8 mouse cellular contexts compared by ENCODE assay signal in the genomic region with DNA sequence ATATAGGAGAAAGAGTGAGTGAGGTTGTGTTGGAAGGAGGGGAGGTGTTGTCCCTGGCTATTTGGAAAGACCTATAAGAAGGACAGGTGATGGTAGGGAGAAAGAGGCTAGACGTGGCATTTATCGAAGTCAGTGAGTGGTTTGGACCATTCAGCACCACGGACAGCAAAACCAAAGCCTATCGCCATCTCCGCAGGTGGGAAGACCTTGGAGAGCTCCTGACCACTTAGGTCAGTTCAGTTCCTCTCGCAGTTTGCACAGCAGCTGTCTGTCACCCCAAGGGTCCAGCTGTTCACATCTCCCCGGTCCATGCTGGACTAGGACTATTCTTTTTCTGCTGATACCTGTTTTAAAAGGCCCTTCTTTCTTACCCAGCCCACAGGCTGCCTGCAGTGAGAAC. TPM values are rescaled to one million over a fixed set of nuclear protein-coding genes. Genes with fewer than 3 reads are reported as not detected.
DNase-seq lines count a peak whose midpoint lies in the region; ATAC-seq and TF ChIP-seq lines count a peak whose summit lies in the region.

No protein-coding gene starts in this region.

- no peaks in the 10 kb centered on the region for H3K9me3 ChIP-seq in forebrain, embryonic 14.5 days (replicated peaks; ENCODE audit: control insufficient read depth, low read length)
- no peaks in the 10 kb centered on the region for H3K9me3 ChIP-seq in forebrain, postnatal 0 days (ENCODE audit: low read length)

- no peaks in the 10 kb centered on the region for H3K4me1 ChIP-seq in forebrain, embryonic 14.5 days (ENCODE audit: control insufficient read depth, insufficient read depth, low read length)
- H3K4me1 ChIP-seq in forebrain, postnatal 0 days (ENCODE audit: insufficient read depth): no peaks in the 10 kb centered on the region

- DNase-seq in forebrain, embryonic 14.5 days (ENCODE audit: low spot score): peak; percentile 16
- no peak for DNase-seq in forebrain, postnatal 0 days
- DNase-seq in 416B (ENCODE audit: low read depth): peak; percentile 71
- peak; percentile 39 for DNase-seq in c-Kit-positive CD71-positive TER-119-negative erythroid progenitor cells, embryonic 14.5 days (ENCODE audit: low read depth)
- peak; percentile 81 to 86 for DNase-seq in kidney, postnatal 4 days
- peak; percentile 27 for DNase-seq in testis, postnatal 14 days (ENCODE audit: low spot score)
- DNase-seq in left cerebral cortex, adult 2 months (ENCODE audit: extremely low spot score in 1 of 2, low spot score in 2 of 2): no peak
- DNase-seq in layer of hippocampus, postnatal 10 days (ENCODE audit: low spot score in 2 of 2): no peak

- H3K9ac ChIP-seq in forebrain, embryonic 14.5 days (ENCODE audit: low read length): no peak overlapping the region
- H3K9ac ChIP-seq in forebrain, postnatal 0 days: no peak overlapping the region

- no peak overlapping the region for H3K27ac ChIP-seq in forebrain, embryonic 14.5 days (ENCODE audit: low read depth, low read length)
- H3K27ac ChIP-seq in forebrain, postnatal 0 days (ENCODE audit: low read depth, low read length): no peak overlapping the region
- no peak overlapping the region for H3K27ac ChIP-seq in left cerebral cortex, adult 2 months

- no peak overlapping the region for H3K4me2 ChIP-seq in forebrain, embryonic 14.5 days (ENCODE audit: low read length)
- no peak overlapping the region for H3K4me2 ChIP-seq in forebrain, postnatal 0 days (ENCODE audit: low read depth)

- intact Hi-C loops in left cerebral cortex, adult 2 months (cut with DNase I): no loop called here

- H3K27me3 ChIP-seq in forebrain, embryonic 14.5 days (replicated peaks; ENCODE audit: control insufficient read depth, insufficient read depth, low read length): no peaks in the 10 kb centered on the region
- H3K27me3 ChIP-seq in forebrain, postnatal 0 days (ENCODE audit: insufficient read depth, low read length): no peaks in the 10 kb centered on the region

- WGBS in forebrain, embryonic 14.5 days: 19% methylated on average over 7 of the region's 7 CpGs
- WGBS in forebrain, postnatal 0 days: 22% methylated on average over 7 of the region's 7 CpGs

- no peaks in the 10 kb centered on the region for H3K36me3 ChIP-seq in forebrain, embryonic 14.5 days (ENCODE audit: control insufficient read depth, insufficient read depth, low read length)
- H3K36me3 ChIP-seq in forebrain, postnatal 0 days (ENCODE audit: insufficient read depth): no peaks in the 10 kb centered on the region

- no peak for ATAC-seq in forebrain, embryonic 14.5 days
- ATAC-seq in forebrain, postnatal 0 days: no peak

- no peak overlapping the region for H3K4me3 ChIP-seq in forebrain, embryonic 14.5 days (ENCODE audit: low read depth, low read length)
- no peak overlapping the region for H3K4me3 ChIP-seq in forebrain, postnatal 0 days (ENCODE audit: low read depth, low read length)
- no peak overlapping the region for H3K4me3 ChIP-seq in left cerebral cortex, adult 2 months

- TF ChIP-seq CTCF in forebrain, postnatal 0 days (IDR thresholded peaks at IDR 0.05; ENCODE audit: low read depth): no peak
- TF ChIP-seq CTCF in left cerebral cortex, adult 2 months (IDR thresholded peaks at IDR 0.05): no peak

RNA-seq across cellular contexts. Expression of a gene that starts 24.5 kb away (rescaled TPM):
- 0.50 and 0.62 TPM in 2 replicates for polyA plus RNA-seq in forebrain, embryonic 14.5 days (2014; fragmentation: Nextera tagmentation; extraction: Ambion mirVana)
- 1.1 and 1.3 TPM in 2 replicates for total RNA-seq in forebrain, postnatal 0 days (2014; rRNA removed)
- polyA plus RNA-seq in forebrain, postnatal 0 days (2015; fragmentation: Nextera tagmentation; extraction: Ambion mirVana): 1.2 and 1.6 TPM in 2 replicates
- total RNA-seq in left cerebral cortex, adult 2 months (2021): 1 to 10 TPM; 2.7 to 2.9 TPM
- total RNA-seq in layer of hippocampus, postnatal 10 days (2021): 1 to 10 TPM; 2.3 to 3.2 TPM

Comparison
In these comparisons a context has a peak if more than half of its experiments do, and no peak if none do; other contexts are left out.
1. DNase-seq: peak in forebrain, embryonic 14.5 days (single experiment), 416B (single experiment), c-Kit-positive CD71-positive TER-119-negative erythroid progenitor cells, embryonic 14.5 days (single experiment), kidney, postnatal 4 days (2 of 2) and testis, postnatal 14 days (single experiment); none in forebrain, postnatal 0 days (single experiment), left cerebral cortex, adult 2 months (0 of 2) and layer of hippocampus, postnatal 10 days (0 of 2).